Mouse (Mus musculus) splenic B cell, adult 2 months (primary cell): ENCODE measurements at regions not wholly inside any gene's neighbourhood (a gene's known extent, or its start where the extent isn't known, plus 50 kb on each side); places are given as distances from the start of the nearest gene placed in this dataset.

ENCODE experiments used
- DNase-seq: peaks from one replicate; pipeline ENCODE4 v3.0.0-alpha.2; 2011; ENCODE audit warnings: low read depth, low spot score
- H3K27me3 ChIP-seq: 2 replicates; pipeline ENCODE4 v1.6.1; 2012; ENCODE audit warnings: mild to moderate bottlenecking, low read length, moderate library complexity, mixed read lengths; ENCODE audit not compliant: control insufficient read depth, poor library complexity, insufficient read depth, severe bottlenecking
- H3K36me3 ChIP-seq: 2 replicates; pipeline ENCODE4 v1.6.1; 2012; ENCODE audit warnings: mild to moderate bottlenecking, low read length, moderate library complexity, mixed read lengths; ENCODE audit not compliant: control insufficient read depth, poor library complexity, insufficient read depth, severe bottlenecking

- H3K36me3 ChIP-seq: no peaks in the 10 kb centered on the region
- DNase-seq: no peak
- H3K27me3 ChIP-seq: no peaks in the 10 kb centered on the region
These were observed 382.2 kb downstream of the Gria2 start for GRCm38 (mm10) chr3:80420453-80420852.

- Histone ChIP-seq H3K27me3 (no peaks in the 10 kb centered on the region), H3K36me3 (no peaks in the 10 kb centered on the region)
- no peak for DNase-seq
These were observed 381.2 kb downstream of the Gria2 start for GRCm38 (mm10) chr3:80421461-80421860.

- no peaks in the 10 kb centered on the region for H3K36me3 ChIP-seq
- H3K27me3 ChIP-seq: no peaks in the 10 kb centered on the region
- DNase-seq: no peak
These were observed 380.5 kb downstream of the Gria2 start for GRCm38 (mm10) chr3:80422106-80422505.

GRCm38 (mm10) chr3:80422646-80423045, 380.0 kb downstream of the Gria2 start:
- H3K27me3 ChIP-seq: no peaks in the 10 kb centered on the region
- H3K36me3 ChIP-seq: no peaks in the 10 kb centered on the region
- no peak for DNase-seq
